Mouse (Mus musculus) kidney, embryonic 16.5 days (tissue): Measurements from ENCODE around the gene Arl4c. TPM values are rescaled to one million over a fixed set of nuclear protein-coding genes. Genes with fewer than 3 reads are reported as not detected.

Source experiments
- polyA plus RNA-seq: library from polyadenylated mRNA; unstranded; fragments of >200 nt; fragmentation: Nextera tagmentation; extraction: Ambion mirVana; gene quantifications from 2 replicates; pipeline ENCODE4 v1.2.1, GENCODE M21; 2015

The Arl4c gene
- polyA plus RNA-seq, 1 experiment from 2014 or later, result 24.2 TPM

Other genes with a start within 250 kb of the Arl4c start
- not detected in 2 replicates for gene Glrp1, start 192.2 kb downstream of the Arl4c start, polyA plus RNA-seq